Mouse (Mus musculus) cortical plate, adult 2 months (tissue): ENCODE results near the gene Chil3.

Experiments used
- CTCF ChIP-seq: fragments of 200-500 bp; IDR thresholded peaks from 2 replicates; pipeline ENCODE4 v1.5.1; 2011; ENCODE audit warnings: mild to moderate bottlenecking, control low read depth, low read length; ENCODE audit not compliant: insufficient read depth; ENCODE audit errors: extremely low read depth
- POLR2A ChIP-seq: fragments of 200-500 bp; IDR thresholded peaks from 2 replicates; pipeline ENCODE4 v1.6.1; 2011; ENCODE audit warnings: mild to moderate bottlenecking, low read length, control low read depth; ENCODE audit not compliant: insufficient read depth; ENCODE audit errors: extremely low read depth

GRCm38 (mm10) chr3:106196276-106196675, 28.9 kb upstream of the Chil3 start:
- no peak for TF ChIP-seq CTCF
- no peak for TF ChIP-seq POLR2A
